Mouse (Mus musculus) megakaryocyte-erythroid progenitor cell, adult 5-6 weeks (primary cell): ENCODE data around the gene Nrp2. TPM values are rescaled to one million over a fixed set of nuclear protein-coding genes. Genes with fewer than 3 reads are reported as not detected.

Experiments used
- ATAC-seq: replicated peaks from 2 replicates; pipeline ENCODE4 v1.8.0; 2016; ENCODE audit warnings: mild to moderate bottlenecking, inconsistent platforms; ENCODE audit not compliant: severe bottlenecking, poor library complexity, low FRiP score, low TSS enrichment
- total RNA-seq, 2 experiments: library from RNA; stranded (forward) in 1 of 2; stranded (reverse) in 1 of 2; fragments of 200-1000, 215-1000 nt in 1 of 2; fragments of >200 nt in 1 of 2; fragmentation: Nextera tagmentation in 1 of 2; gene quantifications; 2 replicates each; pipeline ENCODE4 v1.2.3; 2014 to 2017

The Nrp2 gene
- total RNA-seq, 2 experiments from 2014 or later, result 0.17 TPM; not detected in 1

DNA sequence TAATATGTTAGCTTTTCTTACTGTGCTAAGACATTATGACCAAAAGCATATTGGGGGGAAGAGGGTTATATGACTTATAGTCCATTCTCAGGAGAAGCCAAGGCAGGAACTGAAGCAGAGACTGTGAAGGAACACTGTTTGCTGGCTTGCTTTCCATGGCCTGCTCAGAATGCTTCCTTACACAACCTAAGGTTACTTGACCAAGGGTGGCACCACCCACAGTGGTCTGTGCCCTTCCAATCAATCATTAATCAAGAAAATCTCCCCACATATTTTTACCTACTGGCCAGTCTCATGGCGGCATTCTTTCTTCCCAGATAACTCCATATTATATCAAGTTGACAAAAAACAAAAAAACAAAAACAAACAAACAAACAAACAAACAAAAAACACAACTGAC lies 130.3 kb downstream of the Nrp2 start:
- ATAC-seq, result no peak

DNA sequence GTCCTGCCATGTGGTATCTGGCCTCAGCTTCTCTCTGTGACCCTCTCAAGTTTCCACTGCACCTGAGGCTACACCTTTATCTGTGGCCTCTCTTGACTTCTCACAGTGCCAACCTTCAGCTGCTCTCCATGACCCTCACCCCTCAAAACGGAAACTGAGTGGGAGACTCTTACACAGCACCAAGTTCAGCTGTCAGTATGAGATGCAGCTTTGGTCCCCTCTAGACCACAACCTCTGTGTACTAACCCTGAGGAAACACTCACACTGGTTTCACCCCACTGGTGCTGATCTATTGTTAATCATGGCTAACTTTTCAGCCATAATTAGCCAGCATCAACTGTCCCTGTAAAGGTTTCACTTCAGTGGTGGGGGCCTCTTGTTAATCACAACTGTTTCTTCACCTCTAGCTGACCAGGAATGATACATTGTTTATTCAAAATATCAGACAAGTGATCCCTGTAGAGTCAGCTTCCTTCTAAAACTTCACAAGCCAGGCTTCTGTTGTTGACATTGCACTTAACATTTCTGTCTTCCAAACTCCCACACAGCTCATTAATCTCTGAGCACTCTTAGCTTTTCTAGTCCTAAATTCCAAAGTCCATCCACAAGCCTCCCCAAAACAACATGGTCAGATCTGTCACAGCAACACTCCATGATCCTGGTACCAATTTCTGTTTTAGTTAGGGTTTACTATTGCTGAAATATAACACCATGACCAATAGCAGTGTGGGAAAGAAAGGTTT lies 131.5 kb downstream of the Nrp2 start:
- ATAC-seq, result no peak

DNA sequence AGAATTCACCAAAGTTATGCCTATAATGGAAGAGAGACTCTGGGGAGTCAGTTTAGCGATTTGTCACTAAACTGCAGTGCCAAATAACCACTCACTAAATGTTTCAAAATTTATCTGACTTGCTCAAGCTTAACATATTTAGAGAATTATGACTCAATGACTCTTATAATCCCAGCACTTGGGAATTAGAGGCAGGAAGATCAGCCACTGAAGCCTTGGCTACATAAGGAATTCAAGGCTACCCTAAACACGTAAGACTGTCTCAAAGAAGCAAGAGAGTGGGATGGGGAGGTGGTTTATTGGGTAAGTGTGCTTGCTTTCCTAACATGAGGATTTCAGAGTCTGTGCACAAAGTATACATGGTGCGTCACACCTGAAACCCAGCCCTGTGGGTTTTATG lies 135.0 kb downstream of the Nrp2 start:
- no peak for ATAC-seq

DNA sequence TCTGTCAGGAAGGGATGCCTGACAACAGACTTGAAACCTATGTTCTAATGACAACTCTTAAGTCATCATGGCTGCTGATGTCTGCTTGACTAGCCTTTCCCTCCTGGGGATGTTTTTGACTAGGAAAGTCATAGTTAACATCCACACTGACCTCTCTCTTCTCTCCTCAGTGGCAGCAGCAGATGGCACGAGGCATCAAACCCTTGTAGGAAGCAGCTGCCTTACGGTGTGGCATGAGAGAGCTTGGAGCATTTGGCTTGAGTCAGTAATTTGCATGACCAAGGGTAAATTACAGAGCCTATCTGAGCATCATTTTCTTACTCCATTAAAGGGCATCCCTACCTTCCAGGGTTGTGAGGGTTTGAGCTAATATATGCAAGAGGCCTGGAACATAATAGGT lies 135.5 kb downstream of the Nrp2 start:
- no peak for ATAC-seq

DNA sequence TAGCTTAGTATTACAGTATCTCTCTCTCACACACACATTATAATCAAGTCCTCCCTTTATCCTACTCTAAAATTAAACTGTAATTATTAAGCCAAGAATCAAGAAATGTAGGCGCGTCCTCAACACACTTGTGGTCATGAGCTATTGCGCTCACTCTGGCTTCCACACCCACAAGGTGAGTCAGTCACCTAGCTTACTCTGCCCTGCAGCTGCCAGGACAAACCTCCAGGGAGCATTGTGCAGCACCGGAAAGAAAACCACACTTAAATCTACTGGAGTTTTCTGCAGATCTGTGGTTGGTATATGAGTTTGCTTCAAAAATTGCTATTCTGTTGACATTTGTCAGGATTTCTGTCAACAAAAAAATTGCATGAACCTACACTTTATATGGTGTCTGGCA lies 140.1 kb downstream of the Nrp2 start:
- no peak for ATAC-seq

DNA sequence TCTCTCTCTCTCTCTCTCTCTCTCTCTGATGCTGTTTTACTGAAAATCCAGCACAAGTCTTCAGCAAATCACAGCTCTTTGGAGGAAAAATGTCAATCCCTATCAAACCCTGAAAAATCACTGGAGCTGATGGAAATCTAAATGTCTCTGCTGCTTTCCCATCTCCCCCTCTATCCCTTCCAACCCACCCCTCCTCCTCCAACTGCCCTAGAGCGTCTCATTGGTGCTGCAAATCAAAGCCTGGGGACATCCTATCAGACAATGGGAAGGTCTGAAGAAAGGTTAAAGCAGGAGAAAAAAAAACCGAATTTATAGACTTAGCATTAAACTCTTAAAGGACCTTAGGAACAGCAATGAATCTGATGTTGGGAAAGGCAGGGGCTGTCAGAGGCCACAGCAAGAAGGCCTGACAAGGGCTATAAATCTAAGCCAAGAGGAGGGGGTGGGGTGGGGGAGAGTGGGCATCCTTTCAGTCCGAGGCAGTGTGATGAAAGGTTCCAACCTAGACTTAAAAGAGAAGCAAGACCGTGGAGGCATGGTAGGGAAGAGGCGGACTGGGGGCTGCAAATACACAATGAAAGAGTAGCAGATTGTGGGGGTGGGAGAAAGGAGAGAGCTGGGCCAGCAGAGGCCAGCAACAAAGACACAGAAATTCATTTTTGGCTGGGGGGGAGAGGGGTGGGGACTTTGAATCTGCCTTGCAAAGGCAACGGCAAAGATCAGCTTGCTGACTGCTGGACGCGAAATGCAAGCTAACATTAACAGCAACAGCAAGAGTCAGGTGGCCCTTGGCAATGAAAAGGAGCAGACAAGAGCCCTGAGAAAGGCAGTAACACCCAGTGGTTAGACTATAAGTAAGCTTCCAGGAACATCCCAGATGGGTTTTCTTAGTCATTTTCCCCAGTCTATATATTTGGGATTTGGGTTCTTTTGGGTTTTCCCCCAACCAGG lies 148.2 kb downstream of the Nrp2 start:
- ATAC-seq, result no peak

DNA sequence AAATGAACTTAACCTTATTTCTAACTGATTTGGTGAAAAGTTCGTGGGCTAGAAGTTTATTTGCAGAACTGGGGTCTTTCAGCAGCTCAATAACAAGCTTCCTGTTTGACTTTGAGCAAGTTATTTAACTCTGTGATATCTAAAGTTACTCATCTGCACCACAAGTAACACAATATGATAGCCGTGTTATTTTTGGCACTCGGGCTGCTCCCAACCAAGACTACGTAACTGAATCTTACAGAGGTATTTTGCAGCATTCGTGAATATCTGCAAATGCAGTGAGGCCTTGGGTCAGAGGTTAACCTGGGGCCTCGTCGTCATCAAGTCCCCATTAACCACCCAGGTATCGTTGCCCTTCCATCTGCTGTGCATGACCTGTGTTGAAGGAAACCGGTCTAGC lies 150.3 kb downstream of the Nrp2 start:
- no peak for ATAC-seq

DNA sequence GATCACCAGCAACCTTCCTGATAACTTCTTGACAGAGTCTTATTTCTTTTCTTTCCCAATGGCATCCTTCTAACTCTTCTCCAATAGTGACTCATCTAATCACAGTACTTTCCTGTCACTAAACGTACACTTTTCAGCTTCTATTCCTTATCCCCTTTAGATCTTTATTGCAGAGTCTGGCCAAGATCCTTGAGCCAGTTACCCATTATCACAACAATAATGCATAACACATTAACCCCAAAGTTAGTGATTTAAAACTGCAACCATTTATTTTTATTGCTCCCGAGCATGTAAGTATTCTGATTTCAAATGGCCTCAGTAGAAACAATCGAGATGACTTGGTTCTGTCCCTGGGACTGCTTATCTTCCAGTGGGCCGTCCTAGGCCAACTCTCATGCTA lies 150.9 kb downstream of the Nrp2 start:
- no peak for ATAC-seq

DNA sequence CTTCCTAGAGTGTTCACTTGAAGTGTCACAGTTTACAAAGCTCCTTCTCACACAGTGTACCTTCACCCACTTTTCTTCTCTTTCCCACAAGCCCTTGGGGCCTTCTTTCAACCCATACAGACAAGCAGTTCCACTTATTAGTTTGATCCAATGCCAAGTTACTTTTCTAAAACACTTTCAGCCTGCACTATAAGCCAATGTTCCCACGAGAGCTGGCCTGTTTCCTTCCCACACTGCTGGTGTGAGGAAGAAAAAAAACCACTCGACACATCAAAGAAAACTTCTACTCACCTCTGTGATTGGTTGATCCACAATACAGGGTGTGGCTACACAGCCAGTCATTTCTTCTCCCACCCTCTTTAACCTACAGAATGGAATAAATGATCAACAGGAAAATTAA lies 156.0 kb downstream of the Nrp2 start:
- ATAC-seq, result no peak

GRCm38 (mm10) chr1:62859556-62860300 lies 156.6 kb downstream of the Nrp2 start:
- no peak for ATAC-seq

- no peak for ATAC-seq
Measured at GRCm38 (mm10) chr1:62860327-62860726, 157.2 kb downstream of the Nrp2 start.

DNA sequence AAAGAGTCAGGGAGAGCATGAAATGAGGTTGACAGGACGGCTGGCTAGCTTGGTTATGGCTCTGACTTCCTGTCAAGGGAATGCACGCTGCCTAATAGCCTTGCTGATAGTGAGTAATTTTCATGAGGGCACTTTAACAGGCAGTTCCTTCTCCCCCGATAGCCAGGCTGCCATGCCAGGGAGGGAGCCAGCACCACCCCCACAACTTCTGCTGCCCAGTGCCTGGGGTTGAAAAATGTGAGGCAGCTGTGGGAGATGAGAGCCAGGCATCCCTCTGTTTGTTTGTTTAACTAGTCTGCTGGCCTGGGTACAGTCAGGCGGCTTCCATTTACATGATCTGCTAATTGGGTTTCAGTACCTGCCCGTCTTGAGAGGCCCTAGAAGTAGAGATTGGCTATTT lies 157.7 kb downstream of the Nrp2 start:
- no peak for ATAC-seq
